Mouse (Mus musculus) B cell, adult 2 months (primary cell): ENCODE results near the gene Snrnp200.
"Not testable (repeated sequence)": the region's sequence is repeated elsewhere in the genome, so short reads cannot be mapped to it uniquely, and the experiment has no call there.

ENCODE experiments used
- DNase-seq, 2 experiments: peaks; one replicate each; pipeline ENCODE4 v3.0.0; 2022

Snrnp200 gene

DNA sequence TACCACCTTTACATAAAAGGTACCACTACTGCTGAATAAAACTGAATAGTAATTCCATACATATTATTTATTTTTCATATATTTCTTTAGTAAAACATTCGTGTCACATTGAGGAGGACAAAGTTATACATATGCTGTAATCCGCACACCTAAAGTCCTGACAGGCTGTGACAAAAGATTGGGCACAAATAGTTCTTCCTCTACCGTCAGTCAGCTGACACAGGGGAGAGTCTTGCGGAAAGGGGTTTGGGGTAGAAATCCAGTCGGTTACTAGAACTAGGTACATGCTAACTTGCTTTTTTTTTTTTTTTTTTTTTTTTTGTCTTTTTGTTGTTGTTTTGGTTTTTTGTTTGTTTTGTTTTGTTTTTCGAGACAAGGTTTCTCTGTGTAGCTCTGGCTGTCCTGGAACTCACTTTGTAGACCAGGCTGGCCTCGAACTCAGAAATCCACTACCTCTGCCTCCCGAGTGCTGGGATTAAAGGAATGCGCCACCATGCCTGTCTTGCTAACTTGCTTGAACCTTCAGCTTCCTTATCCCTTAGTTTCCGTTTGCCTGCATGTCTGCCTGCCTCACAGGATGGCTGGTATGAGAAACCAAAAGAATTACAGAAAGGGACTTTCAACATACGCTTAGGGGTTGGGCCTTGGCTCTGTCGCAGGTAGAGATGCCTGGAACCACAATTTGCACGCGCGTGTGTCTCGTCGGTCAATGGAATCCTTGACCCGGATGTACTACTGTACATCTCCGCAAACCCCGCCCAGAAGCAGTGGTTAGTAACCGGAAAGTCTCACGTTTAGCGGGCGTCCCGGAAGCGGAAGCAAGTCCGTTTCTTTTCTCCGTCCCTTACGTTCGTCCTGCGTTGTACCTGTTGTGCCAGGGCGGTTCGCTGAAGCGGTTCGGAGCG is at the start of gene Snrnp200, which contains the start of gene 1810024B03Rik:
Snrnp200 (plus strand) TSS at position 840 of the 905 bp plus-strand sequence.
1810024B03Rik (minus strand) TSS at position 734 of the 905 bp plus-strand sequence.
- peak; percentile 94 to 96 for DNase-seq

DNA sequence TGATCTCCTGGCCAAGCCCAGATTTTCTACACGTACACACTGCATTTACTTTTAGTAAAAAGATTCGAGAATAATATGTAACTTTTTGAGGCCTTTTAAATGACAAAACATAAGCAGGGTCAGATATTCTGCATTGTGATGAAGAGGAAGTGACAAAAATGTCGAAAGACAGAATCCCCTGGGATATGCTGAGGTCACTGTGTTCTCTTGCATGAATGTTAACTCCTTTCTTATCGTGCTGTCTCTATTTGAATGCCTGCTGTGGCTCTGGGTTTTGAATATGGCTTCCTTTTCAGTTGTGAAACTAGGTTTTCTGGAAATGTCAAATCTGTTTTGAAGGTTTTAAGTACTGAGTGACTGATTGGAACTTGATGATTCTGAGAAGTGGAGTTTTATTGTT is 42.5 kb upstream of the Snrnp200 start:
- DNase-seq = no peak

DNA sequence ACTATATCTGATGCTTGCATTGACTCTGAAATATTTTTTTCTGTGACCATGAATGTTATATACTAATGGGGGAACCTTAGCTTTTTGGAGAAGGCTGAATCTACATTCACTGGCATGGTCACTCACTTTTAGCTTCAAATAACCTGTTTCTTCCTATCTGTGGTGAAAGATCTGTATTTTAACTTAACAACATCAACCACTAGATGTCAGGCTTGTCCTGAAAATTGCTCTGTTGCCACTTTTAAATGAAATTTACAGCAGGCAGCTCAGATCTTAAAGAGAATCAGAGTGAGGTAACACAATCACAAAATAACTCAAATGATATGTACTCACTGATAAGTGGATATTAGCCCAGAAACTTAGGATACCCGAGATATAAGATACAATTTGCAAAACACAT is 41.9 kb upstream of the Snrnp200 start:
- peak; percentile 49 to 64 for DNase-seq

DNA sequence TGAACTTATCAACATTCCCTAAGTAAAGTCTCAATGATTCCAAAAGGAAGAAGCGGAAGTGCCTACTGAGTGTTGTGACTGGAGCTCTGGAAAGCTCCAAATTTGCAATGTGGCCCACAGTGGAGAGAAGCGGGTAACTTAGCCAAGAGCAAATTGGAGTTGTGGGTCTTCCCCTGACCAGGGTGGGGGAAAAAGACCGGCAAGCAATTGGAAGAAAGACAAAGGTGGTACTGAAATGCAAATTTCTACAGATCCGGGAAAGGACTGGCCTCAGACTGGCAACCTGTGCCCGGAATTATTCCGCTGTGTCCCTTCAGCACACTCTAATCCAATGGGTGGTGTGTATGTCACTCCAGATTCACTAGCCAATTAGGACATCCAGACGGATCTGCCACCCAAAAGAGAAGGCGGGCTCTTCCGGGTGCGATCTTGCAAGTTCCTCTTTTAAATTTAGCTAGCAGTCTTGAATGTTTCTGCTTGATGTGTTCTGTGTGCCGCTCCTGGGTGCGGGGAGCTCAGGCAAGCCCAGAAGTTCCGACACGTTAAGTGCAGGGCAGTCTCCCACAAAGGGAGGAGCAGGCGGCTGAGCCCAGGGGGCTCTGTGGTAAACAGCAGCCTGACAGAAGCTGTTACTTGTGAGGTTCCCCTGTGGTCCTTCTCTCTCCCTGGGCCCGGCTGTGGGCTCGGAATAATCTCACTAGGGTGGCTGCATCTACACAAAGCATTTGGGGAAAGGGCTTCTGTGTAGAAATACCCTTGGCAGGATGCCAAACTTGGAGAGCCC is 25.4 kb upstream of the Snrnp200 start:
- peak; percentile 80 to 82 for DNase-seq

DNA sequence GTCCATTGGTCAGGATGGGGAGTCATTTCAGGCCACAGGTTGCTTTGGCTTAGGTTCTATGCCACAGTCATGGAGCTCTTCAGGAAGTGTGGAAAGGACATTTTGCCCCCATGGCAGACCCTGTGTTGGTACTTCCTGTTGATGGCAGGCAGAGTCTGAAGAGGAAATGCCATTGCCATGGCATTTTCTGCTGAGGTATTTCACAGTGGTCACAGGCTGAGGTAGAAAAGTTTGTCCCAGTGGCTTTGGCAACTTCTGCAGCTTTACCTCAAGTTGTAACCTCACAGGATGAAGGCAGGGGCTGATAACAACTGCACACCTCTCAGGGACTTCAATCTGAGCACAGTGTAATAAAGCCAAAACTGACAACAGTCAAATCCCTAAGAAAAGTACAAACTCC is 18.6 kb upstream of the Snrnp200 start:
- DNase-seq = no peak

DNA sequence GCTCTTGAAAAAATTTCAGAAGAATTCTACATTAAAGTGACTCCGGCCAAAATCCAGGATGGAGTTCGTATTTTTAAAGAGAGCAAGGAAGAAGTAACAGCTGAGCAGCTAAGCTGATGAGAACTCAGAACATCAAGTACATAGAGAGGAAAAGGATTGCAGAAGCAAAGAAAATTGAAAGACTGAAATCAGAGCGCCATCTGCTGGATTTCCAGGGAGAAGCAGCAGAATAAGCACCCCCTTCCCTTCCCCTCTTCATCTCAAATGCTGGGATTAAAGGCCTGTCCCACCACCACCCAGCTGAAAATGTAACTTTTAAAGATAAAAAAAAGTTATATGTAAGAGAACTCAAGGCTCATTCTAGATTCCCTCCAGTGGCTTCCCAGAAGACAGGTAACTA is 3.3 kb upstream of the Snrnp200 start:
- DNase-seq = peak; percentile 76 to 78

DNA sequence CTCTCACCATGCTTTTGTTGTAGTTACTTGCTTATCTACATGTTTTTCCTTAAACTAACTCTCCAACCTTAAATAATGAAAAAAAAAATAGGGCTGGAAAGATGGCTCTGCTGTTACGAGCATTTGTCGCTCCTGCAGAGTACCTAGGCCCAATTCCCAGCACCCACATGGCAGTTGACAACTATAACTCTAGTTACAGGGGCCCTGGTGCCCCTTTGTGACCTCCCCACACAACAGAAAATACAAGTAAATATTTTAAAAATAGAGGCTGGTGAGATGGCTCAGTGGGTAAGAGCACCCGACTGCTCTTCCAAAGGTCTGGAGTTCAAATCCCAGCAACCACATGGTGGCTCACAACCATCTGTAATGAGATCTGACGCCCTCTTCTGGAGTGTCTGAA is 2.2 kb upstream of the Snrnp200 start:
- DNase-seq = not testable (repeated sequence)

DNA sequence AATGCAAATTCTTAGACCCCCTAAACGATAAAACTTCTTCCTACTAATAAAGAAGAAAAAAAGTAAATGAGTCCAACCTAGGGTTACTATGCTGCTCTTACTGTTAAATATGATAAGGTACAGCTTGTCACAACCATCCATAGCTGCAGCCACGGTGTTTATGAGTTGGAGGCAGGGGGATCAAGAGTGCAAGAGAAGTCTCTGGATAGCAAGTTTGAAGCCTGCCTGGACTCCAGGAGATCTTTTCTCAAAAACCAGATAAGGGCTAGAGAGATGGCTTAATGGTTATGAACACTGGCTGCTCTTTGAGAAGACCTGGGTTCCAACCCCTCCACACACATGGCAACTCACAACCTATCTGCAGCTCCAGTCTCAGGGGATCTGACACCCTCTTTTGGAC is 1.3 kb upstream of the Snrnp200 start:
- no peak for DNase-seq

DNA sequence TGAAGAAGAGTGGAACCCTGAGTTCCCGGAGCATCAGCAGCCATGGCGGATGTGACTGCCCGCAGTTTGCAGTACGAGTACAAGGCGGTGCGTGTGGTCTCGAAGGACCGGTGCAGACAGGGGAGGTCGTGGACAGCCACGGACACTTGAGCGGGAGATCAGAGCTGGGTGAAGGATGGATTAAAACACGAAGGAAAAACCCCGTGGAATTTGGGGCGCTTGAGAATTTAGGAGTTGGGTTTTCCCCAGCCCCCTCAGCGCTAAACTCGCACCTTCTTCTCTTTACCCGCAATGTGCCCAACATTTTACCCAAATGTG is 225 bp downstream of the Snrnp200 start:
- DNase-seq = no peak

DNA sequence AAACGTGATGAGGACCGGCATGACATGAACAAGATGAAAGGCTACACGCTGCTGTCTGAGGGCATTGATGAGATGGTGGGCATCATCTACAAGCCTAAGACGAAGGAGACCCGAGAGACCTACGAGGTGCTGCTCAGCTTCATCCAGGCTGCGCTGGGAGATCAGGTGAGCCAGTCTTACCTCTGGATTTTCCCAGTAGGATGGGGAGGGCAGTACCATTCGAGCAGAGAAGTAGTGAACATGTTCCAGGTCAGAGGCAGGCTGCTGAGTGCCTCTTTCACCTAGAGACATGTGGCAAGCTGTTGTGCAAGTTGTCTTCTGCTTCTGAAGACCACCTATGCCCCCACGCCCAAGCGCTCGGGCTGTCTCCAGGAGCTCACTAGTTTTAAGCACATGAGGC is 2.5 kb downstream of the Snrnp200 start:
- no peak for DNase-seq

DNA sequence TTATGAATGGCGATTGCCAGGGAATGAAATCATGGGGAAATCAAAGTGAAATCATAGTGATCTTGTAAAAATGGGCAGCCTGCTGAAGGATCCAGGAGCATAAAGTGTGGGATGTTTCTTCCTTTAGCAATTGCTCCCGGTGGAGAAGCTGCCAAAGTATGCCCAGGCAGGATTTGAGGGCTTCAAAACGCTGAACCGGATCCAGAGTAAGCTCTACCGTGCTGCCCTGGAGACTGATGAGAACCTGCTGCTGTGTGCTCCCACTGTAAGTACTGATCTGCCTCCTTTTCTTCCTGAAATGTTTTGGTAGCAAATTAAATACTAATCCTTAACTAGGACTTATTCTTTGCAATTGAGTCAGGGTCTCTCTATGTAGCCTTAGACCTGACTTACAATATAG is 9.6 kb downstream of the Snrnp200 start:
- DNase-seq = no peak

DNA sequence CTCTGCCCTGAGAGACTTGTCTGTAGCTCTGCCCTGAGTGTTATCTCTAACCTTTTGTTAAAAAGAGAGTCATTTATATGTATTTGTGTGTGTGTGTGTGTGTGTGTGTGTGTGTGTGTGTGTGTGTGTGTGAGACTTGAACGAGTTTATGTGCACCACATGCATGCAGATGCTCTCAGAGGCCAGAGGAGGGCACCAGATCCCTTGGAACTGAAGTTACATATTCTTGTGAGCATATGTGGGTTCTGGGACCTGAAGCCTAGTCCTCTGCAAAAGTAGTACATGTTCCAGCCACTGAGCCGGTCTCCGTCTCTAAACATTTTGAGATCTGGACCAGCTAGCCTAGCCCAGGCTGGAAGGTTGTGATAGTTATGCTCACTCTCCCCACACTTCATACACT is 17.1 kb downstream of the Snrnp200 start:
- DNase-seq = no peak

DNA sequence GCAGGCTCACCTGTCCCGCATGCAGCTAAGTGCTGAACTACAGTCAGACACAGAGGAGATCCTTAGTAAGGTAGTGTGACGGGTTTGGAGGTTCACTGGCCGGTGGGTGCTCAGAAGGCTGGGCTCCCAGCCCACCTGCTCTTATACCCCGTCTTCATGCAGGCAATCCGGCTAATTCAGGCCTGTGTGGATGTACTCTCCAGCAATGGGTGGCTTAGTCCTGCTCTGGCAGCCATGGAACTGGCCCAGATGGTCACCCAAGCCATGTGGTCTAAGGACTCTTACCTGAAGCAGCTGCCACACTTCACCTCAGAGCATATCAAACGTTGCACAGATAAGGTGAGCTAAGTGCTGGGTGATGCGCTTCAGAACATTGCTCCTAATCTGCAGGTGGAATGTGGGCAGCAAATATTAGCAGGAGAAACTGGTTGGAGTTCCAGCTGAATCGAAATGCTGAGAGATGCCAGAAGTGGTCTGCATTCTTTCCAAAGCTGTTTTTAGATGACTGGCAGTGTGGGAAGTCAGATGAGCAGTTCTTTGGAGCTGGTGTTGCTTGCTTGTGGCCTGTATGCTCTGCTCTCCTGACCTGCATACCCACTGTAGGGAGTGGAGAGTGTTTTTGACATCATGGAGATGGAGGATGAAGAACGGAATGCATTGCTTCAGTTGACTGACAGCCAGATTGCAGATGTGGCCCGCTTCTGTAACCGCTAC is 29.9 kb downstream of the Snrnp200 start:
- DNase-seq = no peak

DNA sequence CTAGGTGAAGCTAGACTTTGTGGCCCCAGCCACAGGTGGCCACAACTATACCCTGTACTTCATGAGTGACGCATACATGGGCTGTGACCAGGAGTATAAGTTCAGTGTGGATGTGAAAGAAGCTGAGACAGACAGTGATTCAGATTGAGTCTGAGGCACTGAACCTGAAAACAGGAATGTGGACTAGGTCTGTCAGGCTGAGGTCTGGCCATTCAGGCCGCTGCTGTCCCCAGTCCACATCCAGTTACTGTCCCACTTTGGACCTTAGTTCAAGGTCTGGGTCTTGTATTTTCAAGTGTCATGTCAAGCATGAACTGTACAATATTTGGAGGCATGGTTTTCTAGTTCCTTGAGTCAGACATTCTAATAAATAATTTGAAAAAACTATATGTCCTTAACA is 31.9 kb downstream of the Snrnp200 start:
- no peak for DNase-seq

DNA sequence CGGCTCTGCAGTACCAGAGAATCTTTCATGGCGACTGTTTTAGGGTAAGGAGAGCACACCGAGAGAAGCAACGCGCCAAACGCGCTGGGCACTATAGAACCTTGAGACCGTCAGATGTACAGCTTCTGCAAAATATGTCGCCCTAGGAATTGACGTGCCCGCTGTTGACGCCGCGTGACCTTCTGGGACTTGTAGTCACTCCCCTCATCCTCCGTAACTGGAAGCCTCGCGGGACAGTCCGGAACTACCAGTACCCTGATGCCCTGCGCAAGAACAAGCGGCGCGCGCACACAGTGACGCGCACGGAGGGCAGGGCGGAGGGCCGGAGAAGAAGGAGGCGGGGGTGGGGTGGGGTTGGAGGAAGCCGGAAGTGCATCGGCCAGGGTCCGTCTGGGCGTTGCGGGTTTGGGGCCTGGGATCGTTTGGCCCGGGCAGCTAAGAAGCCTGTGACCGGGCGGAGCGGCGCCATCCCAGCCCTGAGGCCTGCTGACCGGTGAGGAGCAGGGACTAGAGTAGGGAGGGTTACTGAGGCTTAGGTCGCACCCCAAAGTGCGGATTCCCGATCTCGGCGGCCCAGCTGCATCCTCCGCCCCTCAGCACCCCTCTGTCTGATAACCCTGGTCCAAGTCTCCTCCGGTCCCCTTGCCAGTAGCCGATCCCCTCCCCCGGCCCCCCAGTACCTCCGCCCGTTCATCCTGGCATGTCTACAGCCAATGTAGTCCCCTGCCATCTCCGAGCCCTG is 39.6 kb downstream of the Snrnp200 start, which contains the start of the genes Ciao1 and Tmem127:
Ciao1 (minus strand) TSS at position 225 of the 742 bp plus-strand sequence.
Tmem127 (plus strand) TSS at position 317 of the 742 bp plus-strand sequence.
- peak; percentile 96 for DNase-seq

DNA sequence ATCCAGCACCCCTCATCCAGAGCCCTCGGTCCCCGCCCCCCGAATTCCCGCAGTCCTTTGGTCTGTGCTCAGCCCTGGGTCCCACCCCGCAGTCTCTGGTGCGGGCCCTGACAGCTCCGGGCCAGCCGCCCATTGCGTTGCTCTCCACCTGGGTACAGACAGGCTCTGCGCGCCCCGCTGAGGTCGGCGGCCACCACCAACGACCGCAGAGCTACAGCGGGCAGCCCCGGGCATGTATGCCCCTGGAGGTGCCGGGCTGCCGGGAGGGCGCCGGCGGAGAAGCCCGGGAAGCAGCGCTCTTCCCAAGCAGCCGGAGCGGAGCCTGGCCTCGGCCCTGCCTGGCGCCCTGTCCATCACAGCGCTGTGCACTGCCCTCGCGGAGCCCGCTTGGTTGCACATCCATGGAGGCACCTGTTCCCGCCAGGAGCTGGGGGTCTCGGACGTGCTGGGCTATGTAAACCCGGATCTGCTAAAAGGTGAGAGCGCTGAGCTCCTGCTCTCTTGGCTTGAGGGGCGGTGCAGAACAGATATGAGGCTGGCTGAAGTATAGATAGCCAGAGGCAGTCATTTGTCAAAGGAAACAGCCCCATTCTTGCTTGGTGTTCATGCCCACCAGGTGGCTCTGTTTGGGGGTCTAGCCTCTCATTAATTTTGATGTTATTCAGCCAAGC is 40.3 kb downstream of the Snrnp200 start:
- DNase-seq = peak; percentile 52 to 58

DNA sequence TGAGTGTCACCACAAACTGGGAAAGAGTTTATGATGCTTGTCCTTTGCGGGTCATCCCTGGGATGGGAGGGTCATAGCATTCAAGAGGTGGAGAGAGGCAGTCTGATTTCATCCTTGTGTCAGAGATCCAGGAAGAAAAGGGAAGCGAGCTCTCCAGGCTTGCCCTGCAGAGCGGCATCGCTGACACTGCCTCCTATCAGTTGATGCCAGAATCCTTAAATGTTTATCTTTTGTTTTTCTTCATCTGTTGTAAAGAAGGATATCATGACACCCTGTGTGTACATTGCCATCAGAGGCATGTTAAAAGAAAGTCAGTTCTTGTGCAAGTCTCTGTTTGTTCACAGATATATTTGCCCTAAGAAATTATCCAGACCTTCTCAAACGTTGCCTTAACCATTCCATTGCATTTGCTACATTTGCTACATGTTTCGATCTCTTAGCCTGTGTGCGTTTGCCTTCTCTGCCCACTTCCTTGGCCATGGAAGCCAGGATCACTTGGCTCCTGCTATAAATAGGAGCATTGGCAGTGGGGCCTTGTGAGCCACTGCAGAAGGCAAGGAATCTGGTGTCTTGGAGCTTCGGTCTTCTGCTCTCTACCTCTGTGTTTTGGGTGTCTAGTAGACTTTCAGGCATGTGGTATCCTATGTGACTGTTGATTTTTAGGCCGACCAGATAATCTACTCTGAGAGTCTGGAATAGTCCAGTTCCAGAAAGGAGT is 42.3 kb downstream of the Snrnp200 start:
- no peak for DNase-seq

DNA sequence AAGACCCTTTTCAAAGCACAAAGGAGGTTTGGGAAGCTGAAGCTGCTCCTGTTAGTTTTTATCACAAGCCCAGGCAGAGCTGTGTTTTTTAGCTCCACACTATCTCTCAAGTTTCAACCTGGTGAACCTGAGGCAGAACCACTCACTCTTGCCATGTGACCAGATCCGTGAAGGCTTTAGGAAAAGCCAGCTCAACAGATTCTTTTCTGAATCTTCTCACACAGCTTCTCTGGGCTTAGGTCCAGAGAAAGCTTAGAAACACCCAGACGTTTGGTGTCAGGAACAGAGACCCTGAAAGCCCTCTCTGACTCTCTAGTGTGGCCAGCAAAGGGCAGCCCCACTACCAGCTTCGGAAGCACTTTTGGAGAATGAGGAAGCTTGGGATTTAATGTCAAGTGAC is 43.3 kb downstream of the Snrnp200 start:
- DNase-seq = no peak

DNA sequence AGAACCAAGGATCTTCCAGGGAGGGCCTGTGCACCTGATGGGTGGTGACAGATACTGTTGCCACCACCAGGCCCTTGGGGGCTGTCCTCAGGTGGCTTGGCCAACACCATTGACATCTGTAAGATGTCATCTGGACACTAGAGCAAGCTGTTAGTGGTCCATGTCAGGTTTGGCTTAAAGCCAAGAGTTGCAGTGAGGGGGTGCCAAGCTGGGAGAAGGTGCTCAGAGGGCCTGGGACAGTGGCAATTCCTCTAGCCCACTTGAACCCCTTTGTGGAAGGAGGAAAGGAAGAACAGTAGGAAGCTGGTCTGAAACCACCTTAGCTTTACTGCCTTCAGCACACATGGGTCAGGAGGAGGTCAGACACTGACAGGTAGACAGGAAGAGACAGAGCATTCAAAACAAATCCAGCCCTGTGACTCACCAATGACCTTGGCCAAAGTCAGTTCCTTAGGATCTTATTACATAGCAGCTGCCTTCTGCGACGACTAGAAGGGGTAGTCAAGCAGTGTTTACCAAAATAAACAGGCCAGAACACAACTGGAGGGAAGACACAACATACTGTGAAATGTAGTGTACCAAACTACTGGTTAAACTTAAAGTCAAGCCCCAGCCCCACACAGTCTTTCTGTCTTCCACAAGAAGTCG is 43.8 kb downstream of the Snrnp200 start:
- DNase-seq = no peak

DNA sequence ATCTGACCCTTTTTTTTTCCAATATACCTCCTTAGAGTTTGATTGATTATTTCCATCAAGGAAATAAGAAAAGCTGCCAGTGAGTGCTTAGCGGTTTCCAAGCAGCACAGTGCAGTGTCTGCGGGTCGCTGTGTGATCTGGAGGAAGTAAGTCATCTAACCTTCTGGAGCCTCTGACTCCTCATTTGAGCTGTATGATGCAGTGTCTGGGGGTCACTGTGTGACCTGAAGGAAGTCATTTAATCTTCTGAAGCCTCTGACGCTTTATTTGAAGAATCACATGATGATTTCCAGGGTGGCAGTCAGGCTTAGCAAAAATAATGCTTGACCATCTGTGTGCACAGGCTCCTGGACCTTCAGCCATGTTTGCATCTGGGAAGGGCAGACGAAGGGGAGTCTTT is 44.6 kb downstream of the Snrnp200 start:
- DNase-seq = no peak
